Mouse (Mus musculus): Measurements from ENCODE around the gene Ap1g2. TPM values are rescaled to one million over a fixed set of nuclear protein-coding genes. Genes with fewer than 3 reads are reported as not detected.
A peak's percentile ranks its signal among the peaks of the same experiment; 100 is the strongest.

The Ap1g2 gene
- total and polyA plus RNA-seq, 3 experiments, result 12.6 to 47.9 TPM; not detected in 1

- peaks cover 0 to 12% of the 10 kb centered on the region in 2 experiments; a peak in 2 of 4 replicates for H3K4me1 ChIP-seq (ENCODE audit: control insufficient read depth in 1 of 2, insufficient read depth in 2 of 2, low read length in 2 of 2)
- H3K9ac ChIP-seq (ENCODE audit: control insufficient read depth, low read depth, low read length, poor library complexity, severe bottlenecking), result no peak overlapping the region
- H3K27me3 ChIP-seq (ENCODE audit: control insufficient read depth in 1 of 2, insufficient read depth in 2 of 2, low read length in 2 of 2), result no peaks in the 10 kb centered on the region
- no peaks in the 10 kb centered on the region for H3K9me3 ChIP-seq (replicated peaks; ENCODE audit: insufficient read depth, low read length)
- TF ChIP-seq RCOR1 (IDR thresholded peaks at IDR 0.05; ENCODE audit: low read depth, low read length), result no peak
- TF ChIP-seq USF2 (IDR thresholded peaks at IDR 0.05; ENCODE audit: borderline replicate concordance in 1 of 2, insufficient read depth in 1 of 2, low read depth in 1 of 2, low read length in 2 of 2), result no peak
- TF ChIP-seq SIN3A (IDR thresholded peaks at IDR 0.05; ENCODE audit: low read length), result no peak
- peak; percentile 90 for TF ChIP-seq ZKSCAN1 (IDR thresholded peaks at IDR 0.05; ENCODE audit: low read depth, low read length)
- TF ChIP-seq MXI1 (IDR thresholded peaks at IDR 0.05; ENCODE audit: low read depth, low read length), result no peak
- no peak for TF ChIP-seq E2F4 (IDR thresholded peaks at IDR 0.05; ENCODE audit: borderline replicate concordance, low read depth, low read length)
- no peak for TF ChIP-seq POLR2AphosphoS2 (IDR thresholded peaks at IDR 0.05; ENCODE audit: low read length)
- no peak for TF ChIP-seq ELF1 (IDR thresholded peaks at IDR 0.05; ENCODE audit: low read depth, low read length)
- TF ChIP-seq POLR2A (IDR thresholded peaks at IDR 0.05; ENCODE audit: control insufficient read depth in 1 of 2, insufficient read depth in 1 of 2, low read depth in 1 of 2, low read length in 2 of 2, poor library complexity in 1 of 2), result no peak
- TF ChIP-seq CTCF (IDR thresholded peaks at IDR 0.05 in 2 of 3, conservative IDR thresholded peaks at IDR 0.05 in 1 of 3; ENCODE audit: control insufficient read depth in 1 of 3, insufficient read depth in 1 of 3, low read depth in 2 of 3, low read length in 3 of 3, poor library complexity in 1 of 3, severe bottlenecking in 1 of 3), result 0 out of 6 replicates have a peak, but pooled peaks of 1 of the 3 experiments have one; percentile 7
- no peak for TF ChIP-seq JUND (IDR thresholded peaks at IDR 0.05; ENCODE audit: low read depth, low read length)
- TF ChIP-seq MYB (IDR thresholded peaks at IDR 0.05; ENCODE audit: low read depth, low read length), result no peak
- no peaks in the 10 kb centered on the region for H3K36me3 ChIP-seq (ENCODE audit: control insufficient read depth in 1 of 2, insufficient read depth in 2 of 2, low read length in 2 of 2)
- H3K79me2 ChIP-seq (ENCODE audit: control insufficient read depth, insufficient read depth, low read length, poor library complexity), result no peaks in the 10 kb centered on the region
- no peak overlapping the region for H3K4me3 ChIP-seq (ENCODE audit: control insufficient read depth in 1 of 2, insufficient read depth in 1 of 2, low read depth in 2 of 2, low read length in 2 of 2)
- no peak overlapping the region for H3K27ac ChIP-seq (ENCODE audit: control insufficient read depth, low read depth, low read length)
- DNase-seq (ENCODE audit: low read depth, low spot score), result peak; percentile 40
Measured at GRCm38 (mm10) chr14:55076956-55077355, 29.4 kb downstream of the Ap1g2 start.

- Histone ChIP-seq H3K27ac (ENCODE audit: control insufficient read depth, low read depth, low read length) (no peak overlapping the region), H3K4me3 (ENCODE audit: control insufficient read depth in 1 of 2, insufficient read depth in 1 of 2, low read depth in 2 of 2, low read length in 2 of 2) (no peak overlapping the region), H3K79me2 (ENCODE audit: control insufficient read depth, insufficient read depth, low read length, poor library complexity) (no peaks in the 10 kb centered on the region), H3K4me1 (ENCODE audit: control insufficient read depth in 1 of 2, insufficient read depth in 2 of 2, low read length in 2 of 2) (peaks cover 0 to 12% of the 10 kb centered on the region in 2 experiments; a peak in 2 of 4 replicates), H3K9ac (ENCODE audit: control insufficient read depth, low read depth, low read length, poor library complexity, severe bottlenecking) (no peak overlapping the region), H3K9me3 (replicated peaks; ENCODE audit: insufficient read depth, low read length) (no peaks in the 10 kb centered on the region), H3K27me3 (ENCODE audit: control insufficient read depth in 1 of 2, insufficient read depth in 2 of 2, low read length in 2 of 2) (no peaks in the 10 kb centered on the region), H3K36me3 (ENCODE audit: control insufficient read depth in 1 of 2, insufficient read depth in 2 of 2, low read length in 2 of 2) (no peaks in the 10 kb centered on the region)
- no peak for DNase-seq (ENCODE audit: low read depth, low spot score)
- TF ChIP-seq MAFK (IDR thresholded peaks at IDR 0.05; ENCODE audit: borderline replicate concordance, low read depth, low read length) (no peak), ZMIZ1 (IDR thresholded peaks at IDR 0.05; ENCODE audit: low read depth, low read length) (no peak), NRF1 (IDR thresholded peaks at IDR 0.05; ENCODE audit: insufficient read depth, low read depth, low read length, poor library complexity, severe bottlenecking) (no peak), ZNF384 (IDR thresholded peaks at IDR 0.05; ENCODE audit: low read depth, low read length) (no peak), KAT2A (conservative IDR thresholded peaks at IDR 0.05; ENCODE audit: low read depth, low read length) (no peak), MEF2A (IDR thresholded peaks at IDR 0.05; ENCODE audit: extremely low read depth, insufficient replicate concordance, low read depth, low read length, poor library complexity, severe bottlenecking) (no peak), MAX (IDR thresholded peaks at IDR 0.05; ENCODE audit: low read length) (no peak), SIN3A (IDR thresholded peaks at IDR 0.05; ENCODE audit: low read length) (no peak), TAL1 (IDR thresholded peaks at IDR 0.05; ENCODE audit: low read length) (no peak), ZKSCAN1 (IDR thresholded peaks at IDR 0.05; ENCODE audit: low read depth, low read length) (no peak), USF2 (IDR thresholded peaks at IDR 0.05; ENCODE audit: borderline replicate concordance in 1 of 2, insufficient read depth in 1 of 2, low read depth in 1 of 2, low read length in 2 of 2) (no peak), USF1 (IDR thresholded peaks at IDR 0.05; ENCODE audit: low read depth, low read length) (no peak), HCFC1 (IDR thresholded peaks at IDR 0.05; ENCODE audit: low read depth, low read length) (no peak), UBTF (IDR thresholded peaks at IDR 0.05; ENCODE audit: borderline replicate concordance, insufficient read depth, low read depth, low read length) (no peak)
Measured at GRCm38 (mm10) chr14:55076224-55076623, 30.2 kb downstream of the Ap1g2 start.
